9 mouse cellular contexts compared by ENCODE assay signal in genomic region chr7:6696241-6697045, GRCm38 (mm10). TPM values are rescaled to one million over a fixed set of nuclear protein-coding genes. Genes with fewer than 3 reads are reported as not detected.
A peak's percentile ranks its signal among the peaks of the same experiment; 100 is the strongest.
DNase-seq lines count a peak whose midpoint lies in the region; ATAC-seq lines count a peak whose summit lies in the region.
"Had no signal": no experiment of that assay in that cellular context is flagged by ENCODE, and none has a peak within 500 bp of the region (broad histone marks: within the 10 kb centered on the region; RNA-seq: fewer than 3 reads in every experiment).

Gene Zim1, minus strand, starts transcription at chr7:6696450.

- peak within 1 kb of the TSS; percentile 46 for H3K9ac ChIP-seq in intestine, embryonic 14.5 days (ENCODE audit: low read length)

- H3K27me3 ChIP-seq in intestine, embryonic 14.5 days (replicated peaks; ENCODE audit: control insufficient read depth, insufficient read depth, low read length), result no peaks in the 10 kb centered on the region

- no peaks in the 10 kb centered on the region for H3K36me3 ChIP-seq in intestine, embryonic 14.5 days (ENCODE audit: control insufficient read depth, insufficient read depth, low read length)

- 9% methylated on average over 32 of the region's 32 CpGs for WGBS in intestine, embryonic 14.5 days

- peak; percentile 90 for DNase-seq in adrenal gland, adult 2 months
- DNase-seq in embryo, embryonic 11 days, result peak; percentile 96
- DNase-seq in gastrocnemius, postnatal 25 days, result peak; percentile 85
- DNase-seq in intestine, embryonic 14.5 days (ENCODE audit: low spot score), result peak; percentile 86
- DNase-seq in left cerebral cortex, adult 9 months (ENCODE audit: low spot score in 2 of 2), result peak; percentile 81 to 91
- peak; percentile 94 for DNase-seq in mesoderm, embryonic 11.5 days (ENCODE audit: low read depth, low spot score)
- DNase-seq in skeletal muscle tissue, adult 2 months (ENCODE audit: low read depth, low spot score), result peak; percentile 79
- no peak for DNase-seq in adipocyte (ENCODE audit: low spot score)

- ATAC-seq in intestine, embryonic 14.5 days (replicated peaks; ENCODE audit: low FRiP score, low TSS enrichment, low read depth), result peak; percentile 97

- no peak within 1 kb of the TSS for H3K27ac ChIP-seq in intestine, embryonic 14.5 days (ENCODE audit: low read depth)

- peak within 1 kb of the TSS; percentile 49 for H3K4me3 ChIP-seq in intestine, embryonic 14.5 days (ENCODE audit: low read depth, low read length)

- peak within 1 kb of the TSS; percentile 58 for H3K4me2 ChIP-seq in intestine, embryonic 14.5 days (ENCODE audit: low read length)

- no peaks in the 10 kb centered on the region for H3K9me3 ChIP-seq in intestine, embryonic 14.5 days (ENCODE audit: control insufficient read depth, low read length)

- H3K4me1 ChIP-seq in intestine, embryonic 14.5 days (replicated peaks; ENCODE audit: control insufficient read depth, insufficient read depth, low read length), result no peaks in the 10 kb centered on the region

RNA-seq across cellular contexts. Expression of gene Zim1, which starts in this region (rescaled TPM):
- total RNA-seq in adrenal gland, adult 2 months (2021), result 1 to 10 TPM; 3.2 to 4.3 TPM
- polyA plus RNA-seq in adrenal gland, adult 2 months (2012; rRNA removed), result 0.29 and 0.36 TPM in 2 replicates
- 10 to 100 TPM; 13.6 to 18.2 TPM for total RNA-seq in gastrocnemius, postnatal 25 days (2021)
- polyA plus RNA-seq in intestine, embryonic 14.5 days (2014; fragmentation: Nextera tagmentation; extraction: Ambion mirVana), result 5.1 and 5.7 TPM in 2 replicates
- total RNA-seq: common myeloid progenitor, adult 5-6 weeks had no signal
